18 mouse cellular contexts compared by ENCODE assay signal in genomic region chr13:57659872-57660271, GRCm38 (mm10).
DNase-seq lines count a peak whose midpoint lies in the region; ATAC-seq and TF ChIP-seq lines count a peak whose summit lies in the region.
"Had no signal": no experiment of that assay in that cellular context is flagged by ENCODE, and none has a peak within 500 bp of the region (broad histone marks: within the 10 kb centered on the region; RNA-seq: fewer than 3 reads in every experiment).

No protein-coding gene starts in this region.

- TF ChIP-seq POLR2A in kidney, adult 2 months (IDR thresholded peaks at IDR 0.05; ENCODE audit: low read depth, low read length), result no peak

- no peaks in the 10 kb centered on the region for H3K9me3 ChIP-seq in forebrain, embryonic 10.5 days
- no peaks in the 10 kb centered on the region for H3K9me3 ChIP-seq in forebrain, embryonic 12.5 days
- no peaks in the 10 kb centered on the region for H3K9me3 ChIP-seq in liver, postnatal 0 days (ENCODE audit: low read length)
- H3K9me3 ChIP-seq: forebrain, embryonic 15.5 days; heart, embryonic 15.5 days; midbrain, embryonic 12.5 days; neural tube, embryonic 12.5 days had no signal

- H3K4me1 ChIP-seq in forebrain, embryonic 10.5 days, result peaks cover 7% of the 10 kb centered on the region; the same call in 1 of the 2 replicates
- H3K4me1 ChIP-seq in forebrain, embryonic 12.5 days, result no peaks in the 10 kb centered on the region
- 0 out of 2 replicates have a peak, but pooled peaks cover 2% of the 10 kb centered on the region for H3K4me1 ChIP-seq in liver, postnatal 0 days (ENCODE audit: insufficient read depth)
- H3K4me1 ChIP-seq in kidney, adult 2 months (ENCODE audit: control insufficient read depth, insufficient read depth, low read length), result no peaks in the 10 kb centered on the region
- H3K4me1 ChIP-seq: forebrain, embryonic 15.5 days; midbrain, embryonic 12.5 days; neural tube, embryonic 12.5 days had no signal

- H3K36me3 ChIP-seq in forebrain, embryonic 10.5 days (replicated peaks), result no peaks in the 10 kb centered on the region
- H3K36me3 ChIP-seq in forebrain, embryonic 12.5 days (replicated peaks), result no peaks in the 10 kb centered on the region
- H3K36me3 ChIP-seq in liver, postnatal 0 days (replicated peaks; ENCODE audit: insufficient read depth, low read length), result no peaks in the 10 kb centered on the region
- no peaks in the 10 kb centered on the region for H3K36me3 ChIP-seq in kidney, adult 2 months (ENCODE audit: control insufficient read depth, insufficient read depth, low read length)
- H3K36me3 ChIP-seq: forebrain, embryonic 15.5 days; heart, embryonic 15.5 days; midbrain, embryonic 12.5 days; neural tube, embryonic 12.5 days had no signal

- no peak for DNase-seq in forebrain, embryonic 10.5 days (ENCODE audit: extremely low spot score, low spot score)
- DNase-seq in liver, result peak; percentile 29
- DNase-seq in liver, postnatal 0 days, result no peak
- DNase-seq in c-Kit-positive CD71-positive TER-119-positive erythroid progenitor cells, embryonic 14.5 days (ENCODE audit: low spot score), result peak; percentile 30
- no peak for DNase-seq in kidney, adult 2 months
- no peak for DNase-seq in urinary bladder, postnatal 36 days (ENCODE audit: low spot score in 2 of 2)
- DNase-seq: cerebellum, adult 9-10 months; kidney, adult 8-10 months; kidney, postnatal 14 days; layer of hippocampus, postnatal 36 days; thymus, postnatal 25 days had no signal

- whole genome bisulfite sequencing in forebrain, embryonic 10.5 days, result 87% methylated on average over 3 of the region's 3 CpGs
- 81% methylated on average over 3 of the region's 3 CpGs for WGBS in forebrain, embryonic 12.5 days
- 68% methylated on average over 3 of the region's 3 CpGs for WGBS in liver, postnatal 0 days (ENCODE audit: insufficient replicate concordance)
- WGBS in kidney, adult 2 months, result 86% methylated on average over 3 of the region's 3 CpGs

- no peak overlapping the region for H3K9ac ChIP-seq in forebrain, embryonic 12.5 days
- no peak overlapping the region for H3K9ac ChIP-seq in liver, postnatal 0 days (replicated peaks)
- H3K9ac ChIP-seq: forebrain, embryonic 15.5 days; heart, embryonic 15.5 days; midbrain, embryonic 12.5 days; neural tube, embryonic 12.5 days had no signal

- no peak for ATAC-seq in forebrain, embryonic 12.5 days (ENCODE audit: low FRiP score)
- no peak for ATAC-seq in liver, postnatal 0 days
- ATAC-seq: forebrain, embryonic 15.5 days had no signal

- H3K27me3 ChIP-seq in forebrain, embryonic 10.5 days (ENCODE audit: poor library complexity, severe bottlenecking), result no peaks in the 10 kb centered on the region
- no peaks in the 10 kb centered on the region for H3K27me3 ChIP-seq in forebrain, embryonic 12.5 days
- no peaks in the 10 kb centered on the region for H3K27me3 ChIP-seq in liver, postnatal 0 days (ENCODE audit: insufficient read depth, low read length)
- no peaks in the 10 kb centered on the region for H3K27me3 ChIP-seq in kidney, adult 2 months (replicated peaks; ENCODE audit: control insufficient read depth, insufficient read depth, low read length)
- H3K27me3 ChIP-seq: forebrain, embryonic 15.5 days; heart, embryonic 15.5 days; midbrain, embryonic 12.5 days; neural tube, embryonic 12.5 days had no signal

- TF ChIP-seq CTCF in liver, postnatal 0 days (IDR thresholded peaks at IDR 0.05; ENCODE audit: low read depth), result no peak
- no peak for TF ChIP-seq CTCF in kidney, adult 2 months (conservative IDR thresholded peaks at IDR 0.05; ENCODE audit: insufficient read depth, insufficient read length, low read depth, low read length)

- no peak for TF ChIP-seq EP300 in liver, postnatal 0 days (IDR thresholded peaks at IDR 0.05; ENCODE audit: low read depth)

- H3K4me2 ChIP-seq in forebrain, embryonic 12.5 days, result no peak overlapping the region
- H3K4me2 ChIP-seq in liver, postnatal 0 days (ENCODE audit: low read depth, low read length), result no peak overlapping the region
- H3K4me2 ChIP-seq: forebrain, embryonic 15.5 days; heart, embryonic 15.5 days; midbrain, embryonic 12.5 days; neural tube, embryonic 12.5 days had no signal

- H3K27ac ChIP-seq in forebrain, embryonic 10.5 days, result peak overlapping the region; percentile 62; the same call in 1 of the 2 replicates
- no peak overlapping the region for H3K27ac ChIP-seq in forebrain, embryonic 12.5 days
- H3K27ac ChIP-seq in liver, postnatal 0 days (ENCODE audit: low read depth), result no peak overlapping the region
- H3K27ac ChIP-seq in kidney, adult 2 months (ENCODE audit: insufficient read depth, low read depth, low read length), result no peak overlapping the region
- H3K27ac ChIP-seq: forebrain, embryonic 15.5 days; heart, embryonic 15.5 days; layer of hippocampus, adult 2 months; macrophage; midbrain, embryonic 12.5 days; neural tube, embryonic 12.5 days had no signal

- no peak overlapping the region for H3K4me3 ChIP-seq in forebrain, embryonic 10.5 days
- H3K4me3 ChIP-seq in forebrain, embryonic 12.5 days (replicated peaks), result no peak overlapping the region
- H3K4me3 ChIP-seq in liver, postnatal 0 days (ENCODE audit: low read depth, low read length), result no peak overlapping the region
- H3K4me3 ChIP-seq in kidney, adult 2 months (ENCODE audit: insufficient read depth, low read depth, low read length), result no peak overlapping the region
- H3K4me3 ChIP-seq: forebrain, embryonic 15.5 days; heart, embryonic 15.5 days; layer of hippocampus, adult 2 months; midbrain, embryonic 12.5 days; neural tube, embryonic 12.5 days had no signal

Comparison
In these comparisons a context has a peak if more than half of its experiments do, and no peak if none do; other contexts are left out.
1. DNase-seq: peak in liver (single experiment) and c-Kit-positive CD71-positive TER-119-positive erythroid progenitor cells, embryonic 14.5 days (single experiment); none in forebrain, embryonic 10.5 days (single experiment), liver, postnatal 0 days (single experiment), kidney, adult 2 months (single experiment) and urinary bladder, postnatal 36 days (0 of 2).